8 mouse cellular contexts compared by ENCODE assay signal in the genomic region with DNA sequence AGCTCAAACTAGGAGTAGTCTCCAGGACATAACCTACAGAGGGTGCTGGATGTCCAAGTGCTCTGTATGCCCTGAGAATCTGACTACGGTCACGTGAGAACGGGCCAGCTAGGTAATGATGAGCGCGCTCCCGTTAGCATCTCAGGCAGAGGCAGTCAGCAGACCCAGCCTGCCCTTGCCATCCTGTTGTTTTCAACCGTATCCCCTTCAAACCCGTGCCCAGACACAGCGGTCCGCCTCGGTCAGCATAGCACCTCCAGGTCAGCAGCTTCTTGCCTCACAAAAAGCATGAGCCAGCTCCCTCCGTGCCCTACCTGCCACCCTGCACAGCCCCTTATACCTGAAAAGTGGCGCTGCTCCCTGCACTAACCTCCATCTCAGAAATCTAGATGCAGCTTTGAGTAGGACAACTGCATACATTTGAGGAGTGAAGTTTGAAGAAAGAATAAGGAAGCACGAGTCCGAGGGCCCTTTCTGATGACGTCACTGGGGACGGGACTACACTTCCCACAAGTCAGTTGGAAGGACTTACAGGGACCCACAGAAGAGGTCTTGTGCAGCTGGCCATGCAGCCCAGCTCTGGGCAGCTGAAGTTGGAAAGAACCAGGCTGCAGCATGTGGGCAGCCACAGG. TPM values are rescaled to one million over a fixed set of nuclear protein-coding genes. Genes with fewer than 3 reads are reported as not detected.
DNase-seq lines count a peak whose midpoint lies in the region; ATAC-seq and TF ChIP-seq lines count a peak whose summit lies in the region.

No protein-coding gene starts in this region.

- ATAC-seq in kidney, embryonic 14.5 days (ENCODE audit: low FRiP score, low TSS enrichment), result peak; percentile 97
- peak; percentile 91 for ATAC-seq in limb, embryonic 15.5 days (ENCODE audit: insufficient number of reproducible peaks, low FRiP score, low TSS enrichment, low read depth)

- peak overlapping the region; percentile 72 for H3K4me3 ChIP-seq in bone marrow macrophage, adult 2 months (ENCODE audit: insufficient read depth, low read length)
- H3K4me3 ChIP-seq in embryonic fibroblast, embryonic 13.5 days (ENCODE audit: insufficient read depth, low read length), result peak overlapping the region; percentile 65
- peak overlapping the region; percentile 79 for H3K4me3 ChIP-seq in kidney, embryonic 14.5 days (ENCODE audit: low read length)
- H3K4me3 ChIP-seq in limb, embryonic 15.5 days, result peak overlapping the region; percentile 84

- TF ChIP-seq POLR2A in bone marrow macrophage, adult 2 months (IDR thresholded peaks at IDR 0.05; ENCODE audit: borderline replicate concordance, low read depth, low read length), result no peak
- peak; percentile 56 for TF ChIP-seq POLR2A in embryonic fibroblast, embryonic 13.5 days (IDR thresholded peaks at IDR 0.05; ENCODE audit: low read depth, low read length)

- TF ChIP-seq CTCF in bone marrow macrophage, adult 2 months (IDR thresholded peaks at IDR 0.05; ENCODE audit: low read depth, low read length), result no peak
- TF ChIP-seq CTCF in embryonic fibroblast, embryonic 13.5 days (IDR thresholded peaks at IDR 0.05; ENCODE audit: borderline replicate concordance, insufficient read depth, low read length), result no peak

- no peaks in the 10 kb centered on the region for H3K27me3 ChIP-seq in kidney, embryonic 14.5 days (ENCODE audit: control insufficient read depth, insufficient read depth, low read length)
- H3K27me3 ChIP-seq in limb, embryonic 15.5 days, result no peaks in the 10 kb centered on the region

- DNase-seq in 416B (ENCODE audit: low read depth), result peak; percentile 94
- DNase-seq in heart, adult 9 months (ENCODE audit: low spot score in 2 of 2), result peak; percentile 86 to 90
- DNase-seq in monocyte, adult 2 months (ENCODE audit: low read depth in 1 of 2, low spot score in 2 of 2), result peak; percentile 67 to 81
- DNase-seq in spleen, postnatal 36 days (ENCODE audit: low spot score in 2 of 2), result peak; percentile 86 to 90

- under 1% methylated on average over 17 of the region's 17 CpGs for WGBS in kidney, embryonic 14.5 days
- 0% methylated on average over 17 of the region's 17 CpGs for WGBS in limb, embryonic 15.5 days

- peak overlapping the region; percentile 82 for H3K9ac ChIP-seq in kidney, embryonic 14.5 days (ENCODE audit: low read depth, low read length)
- peak overlapping the region; percentile 77 for H3K9ac ChIP-seq in limb, embryonic 15.5 days

- H3K4me1 ChIP-seq in bone marrow macrophage, adult 2 months (ENCODE audit: control insufficient read depth, insufficient read depth, low read length), result peaks cover 7% of the 10 kb centered on the region
- no peaks in the 10 kb centered on the region for H3K4me1 ChIP-seq in embryonic fibroblast, embryonic 13.5 days (ENCODE audit: control insufficient read depth, insufficient read depth, low read length)
- peaks cover 3% of the 10 kb centered on the region; the same call in 1 of the 2 replicates for H3K4me1 ChIP-seq in kidney, embryonic 14.5 days (ENCODE audit: control insufficient read depth, insufficient read depth, low read length)
- H3K4me1 ChIP-seq in limb, embryonic 15.5 days, result peaks cover 3% of the 10 kb centered on the region

- H3K27ac ChIP-seq in bone marrow macrophage, adult 2 months (ENCODE audit: insufficient read depth, low read depth, low read length), result peak overlapping the region; percentile 56
- H3K27ac ChIP-seq in embryonic fibroblast, embryonic 13.5 days (ENCODE audit: insufficient read depth, low read length), result no peak overlapping the region
- H3K27ac ChIP-seq in kidney, embryonic 14.5 days (ENCODE audit: low read depth, low read length), result 0 out of 2 replicates have a peak overlapping the region, but pooled peaks have one; percentile 30
- H3K27ac ChIP-seq in limb, embryonic 15.5 days, result peak overlapping the region; percentile 71

- peak overlapping the region; percentile 58 for H3K4me2 ChIP-seq in kidney, embryonic 14.5 days (replicated peaks; ENCODE audit: low read depth, low read length)
- peak overlapping the region; percentile 61 for H3K4me2 ChIP-seq in limb, embryonic 15.5 days

- H3K36me3 ChIP-seq in kidney, embryonic 14.5 days (ENCODE audit: control insufficient read depth, insufficient read depth, low read length), result no peaks in the 10 kb centered on the region
- H3K36me3 ChIP-seq in limb, embryonic 15.5 days, result no peaks in the 10 kb centered on the region

- no peaks in the 10 kb centered on the region for H3K9me3 ChIP-seq in kidney, embryonic 14.5 days (ENCODE audit: control insufficient read depth, low read length)
- no peaks in the 10 kb centered on the region for H3K9me3 ChIP-seq in limb, embryonic 15.5 days

RNA-seq across cellular contexts. Expression of a gene that starts 5.0 kb away (rescaled TPM):
- 7.8 and 10.5 TPM in 2 replicates for polyA plus RNA-seq in bone marrow macrophage, adult 2 months (2012; ENCODE audit: insufficient read depth, insufficient read length, missing spikeins)
- polyA plus RNA-seq in embryonic fibroblast, embryonic 13.5 days (2011; ENCODE audit: insufficient read length, low read depth, missing spikeins), result 9.6 and 15.8 TPM in 2 replicates
- polyA plus RNA-seq in kidney, embryonic 14.5 days (2014; fragmentation: Nextera tagmentation; extraction: Ambion mirVana), result 4.3 and 5.6 TPM in 2 replicates
- polyA plus RNA-seq in limb, embryonic 15.5 days (2015; fragmentation: Nextera tagmentation; extraction: Ambion mirVana), result 6.4 and 6.8 TPM in 2 replicates

RNA-seq across cellular contexts. Expression of a gene that starts 31.1 kb away (rescaled TPM):
- polyA plus RNA-seq in bone marrow macrophage, adult 2 months (2012; ENCODE audit: insufficient read depth, insufficient read length, missing spikeins), result 4.3 and 6.0 TPM in 2 replicates
- polyA plus RNA-seq in embryonic fibroblast, embryonic 13.5 days (2011; ENCODE audit: insufficient read length, low read depth, missing spikeins), result 3.6 and 4.2 TPM in 2 replicates
- 7.1 and 7.6 TPM in 2 replicates for polyA plus RNA-seq in kidney, embryonic 14.5 days (2014; fragmentation: Nextera tagmentation; extraction: Ambion mirVana)
- 5.4 and 6.7 TPM in 2 replicates for polyA plus RNA-seq in limb, embryonic 15.5 days (2015; fragmentation: Nextera tagmentation; extraction: Ambion mirVana)

RNA-seq across cellular contexts. Expression of a gene that starts 37.1 kb away (rescaled TPM):
- 9.4 and 12.7 TPM in 2 replicates for polyA plus RNA-seq in bone marrow macrophage, adult 2 months (2012; ENCODE audit: insufficient read depth, insufficient read length, missing spikeins)
- polyA plus RNA-seq in embryonic fibroblast, embryonic 13.5 days (2011; ENCODE audit: insufficient read length, low read depth, missing spikeins), result 15.3 and 15.9 TPM in 2 replicates
- polyA plus RNA-seq in kidney, embryonic 14.5 days (2014; fragmentation: Nextera tagmentation; extraction: Ambion mirVana), result 9.6 and 11.2 TPM in 2 replicates
- polyA plus RNA-seq in limb, embryonic 15.5 days (2015; fragmentation: Nextera tagmentation; extraction: Ambion mirVana), result 10.0 and 10.2 TPM in 2 replicates

RNA-seq across cellular contexts. Expression of a gene that starts 55.5 kb away (rescaled TPM):
- 2.0 and 4.4 TPM in 2 replicates for polyA plus RNA-seq in bone marrow macrophage, adult 2 months (2012; ENCODE audit: insufficient read depth, insufficient read length, missing spikeins)
- polyA plus RNA-seq in embryonic fibroblast, embryonic 13.5 days (2011; ENCODE audit: insufficient read length, low read depth, missing spikeins), result 1.8 and 2.5 TPM in 2 replicates
- 2.2 and 3.7 TPM in 2 replicates for polyA plus RNA-seq in kidney, embryonic 14.5 days (2014; fragmentation: Nextera tagmentation; extraction: Ambion mirVana)
- 1.8 and 2.0 TPM in 2 replicates for polyA plus RNA-seq in limb, embryonic 15.5 days (2015; fragmentation: Nextera tagmentation; extraction: Ambion mirVana)
